Comparison of ENCODE assay signal across 8 mouse cellular contexts in genomic region chr10:57485908-57486541, GRCm38 (mm10). TPM values are rescaled to one million over a fixed set of nuclear protein-coding genes. Genes with fewer than 3 reads are reported as not detected.
DNase-seq lines count a peak whose midpoint lies in the region; ATAC-seq and TF ChIP-seq lines count a peak whose summit lies in the region.

TSS of gene Hsf2 (plus strand) at chr10:57486385.

- TF ChIP-seq POLR2A in lung, adult 2 months (IDR thresholded peaks at IDR 0.05; ENCODE audit: borderline replicate concordance, extremely low read depth, low read depth, low read length) = no peak

- H3K9me3 ChIP-seq in ES-E14 (ENCODE audit: control insufficient read depth, insufficient read depth, low read depth, low read length) = no peaks in the 10 kb centered on the region
- H3K9me3 ChIP-seq in forebrain, embryonic 15.5 days = no peaks in the 10 kb centered on the region

- peak; percentile 86 for DNase-seq in ES-E14 (ENCODE audit: low read depth, low spot score)
- DNase-seq in cerebellum, adult 11-12 months = peak; percentile 97
- peak; percentile 93 for DNase-seq in heart, postnatal 25 days (ENCODE audit: low spot score)
- peak; percentile 95 to 97 for DNase-seq in layer of hippocampus, adult 18-20 months (ENCODE audit: low spot score in 2 of 2)
- peak; percentile 90 for DNase-seq in lung, adult 2 months
- peak; percentile 92 to 94 for DNase-seq in thymus, adult 18-20 months

- H3K27me3 ChIP-seq in forebrain, embryonic 15.5 days = no peaks in the 10 kb centered on the region

- peak; percentile 100 for ATAC-seq in forebrain, embryonic 15.5 days (replicated peaks)
- ATAC-seq in neutrophil, adult 5-6 weeks (ENCODE audit: extremely low read depth, insufficient number of reproducible peaks, low FRiP score, poor library complexity, severe bottlenecking) = peak; percentile 99

- peak within 1 kb of the TSS; percentile 88 for H3K9ac ChIP-seq in ES-E14 (ENCODE audit: insufficient read depth, low read depth, low read length, poor library complexity, severe bottlenecking)
- peak within 1 kb of the TSS; percentile 90 for H3K9ac ChIP-seq in forebrain, embryonic 15.5 days (replicated peaks)

- H3K4me2 ChIP-seq in forebrain, embryonic 15.5 days (replicated peaks) = peak within 1 kb of the TSS; percentile 50

- intact Hi-C loops in heart, postnatal 25 days (cut with DNase I) = loop anchor here (2.0 to 10.0 kb wide), 2 partner anchors 47 to 309 kb away; partner anchors contain the start of genes Serinc1 and Smpdl3a

- no peaks in the 10 kb centered on the region for H3K36me3 ChIP-seq in ES-E14 (ENCODE audit: control insufficient read depth, insufficient read depth, low read length, poor library complexity, severe bottlenecking)
- no peaks in the 10 kb centered on the region for H3K36me3 ChIP-seq in forebrain, embryonic 15.5 days

- peak within 1 kb of the TSS; percentile 84 to 97 for H3K4me3 ChIP-seq in ES-E14 (ENCODE audit: insufficient read depth in 1 of 2, low read depth in 1 of 2, low read length in 2 of 2, poor library complexity in 1 of 2, severe bottlenecking in 1 of 2)
- peak within 1 kb of the TSS; percentile 88 for H3K4me3 ChIP-seq in forebrain, embryonic 15.5 days
- peak within 1 kb of the TSS; percentile 100 for H3K4me3 ChIP-seq in lung, adult 2 months (replicated peaks; ENCODE audit: extremely low read depth, low read depth, low read length)

- no peak for TF ChIP-seq CTCF in lung, adult 2 months (IDR thresholded peaks at IDR 0.05; ENCODE audit: insufficient read depth, low read length)

- H3K4me1 ChIP-seq in ES-E14 (ENCODE audit: control insufficient read depth in 2 of 2, insufficient read depth in 2 of 2, low read length in 2 of 2, poor library complexity in 1 of 2) = peaks cover 2 to 4% of the 10 kb centered on the region in 2 experiments; a peak in 2 of 4 replicates
- H3K4me1 ChIP-seq in forebrain, embryonic 15.5 days = peaks cover 24% of the 10 kb centered on the region
- peaks cover 2% of the 10 kb centered on the region; the same call in 1 of the 2 replicates for H3K4me1 ChIP-seq in lung, adult 2 months (ENCODE audit: control insufficient read depth, insufficient read depth, low read length)

- under 1% methylated on average over 52 of the region's 52 CpGs for WGBS in forebrain, embryonic 15.5 days
- WGBS in lung, adult 2 months = 2% methylated on average over 52 of the region's 52 CpGs

- in situ Hi-C loops in ES-E14 (cut with MboI; ENCODE audit: low sequenced_read_pairs in 2 of 2, unreplicated experiment in 2 of 2) = loop anchor here in 1 of 2 experiments (25.0 kb wide), 1 partner anchor 1099 kb away; the partner anchor contains the start of gene Gja1

- peak within 1 kb of the TSS; percentile 79 for H3K27ac ChIP-seq in ES-E14 (ENCODE audit: insufficient read depth, low read depth, low read length, poor library complexity, severe bottlenecking)
- H3K27ac ChIP-seq in forebrain, embryonic 15.5 days (replicated peaks) = peak within 1 kb of the TSS; percentile 98

TF ChIP-seq in ES-E14, 5 proteins besides CTCF, POLR2A, EP300 and RAD21:
- TF ChIP-seq CHD2 (IDR thresholded peaks at IDR 0.05; ENCODE audit: low read depth, low read length) (0 out of 2 replicates have a peak, but pooled peaks have one; percentile 65), MAFK (IDR thresholded peaks at IDR 0.05; ENCODE audit: insufficient read depth, low read depth, low read length) (no peak), ZNF384 (IDR thresholded peaks at IDR 0.05; ENCODE audit: low read depth, low read length) (no peak), HCFC1 (IDR thresholded peaks at IDR 0.05; ENCODE audit: borderline replicate concordance, insufficient read depth, low read length) (no peak)
TF ChIP-seq in ES-E14: peak in this region for 1.

RNA-seq across cellular contexts. Expression of gene Hsf2, which starts in this region (rescaled TPM):
- 29.0 and 32.0 TPM in 2 replicates for total RNA-seq in ES-E14 (2012; rRNA removed)
- 65.8 and 70.8 TPM in 2 replicates for polyA plus RNA-seq in forebrain, embryonic 15.5 days (2015; fragmentation: Nextera tagmentation; extraction: Ambion mirVana)
- total RNA-seq in heart, postnatal 25 days (2021) = 10 to 100 TPM; 14.1 to 15.9 TPM
- total RNA-seq in layer of hippocampus, adult 18-20 months (2021) = 10 to 100 TPM; 30.2 to 31.3 TPM
- polyA plus RNA-seq in lung, adult 2 months (2012; rRNA removed) = 2.9 and 4.7 TPM in 2 replicates
- 11.3 and 12.6 TPM in 2 replicates for total RNA-seq in neutrophil, adult 5-6 weeks (2017)

Comparison
In these comparisons a context has a peak if more than half of its experiments do, and no peak if none do; other contexts are left out.
1. Peak in every context shown above with its lines: DNase-seq, ATAC-seq, H3K4me3 ChIP-seq and H3K27ac ChIP-seq.
2. RNA of gene Hsf2 (polyA plus RNA-seq): 65.8 to 70.8 TPM in forebrain, embryonic 15.5 days; 2.9 to 4.7 TPM in lung, adult 2 months; every median in the first group is over 10 times any median in the second.